Mouse (Mus musculus) hindbrain, postnatal 0 days (tissue): ENCODE results near the gene Tspear. TPM values are rescaled to one million over a fixed set of nuclear protein-coding genes. Genes with fewer than 3 reads are reported as not detected.

Experiments
- ATAC-seq: fragments of 200-750 bp; cut with Nextera tagmentation; 2 replicates; pipeline ENCODE4 v1.8.0; 2017; ENCODE audit warnings: mild to moderate bottlenecking, moderate TSS enrichment, moderate library complexity
- DNase-seq: peaks from one replicate; pipeline ENCODE4 v3.0.0-alpha.2; 2015; ENCODE audit warnings: low spot score
- H3K27ac ChIP-seq: fragments of 300-500 bp; sonication (generic); 2 replicates; pipeline ENCODE4 v1.5.1; 2014; ENCODE audit warnings: mild to moderate bottlenecking
- H3K27me3 ChIP-seq: fragments of 300-500 bp; sonication (generic); 2 replicates; pipeline ENCODE4 v1.6.1; 2014; ENCODE audit warnings: low read length, mixed read lengths; ENCODE audit not compliant: insufficient read depth
- H3K36me3 ChIP-seq: fragments of 300-500 bp; sonication (generic); 2 replicates; pipeline ENCODE4 v1.6.1; 2014; ENCODE audit warnings: low read length, mixed read lengths; ENCODE audit not compliant: insufficient read depth
- H3K4me1 ChIP-seq: fragments of 300-500 bp; sonication (generic); 2 replicates; pipeline ENCODE4 v1.6.1; 2014; ENCODE audit warnings: antibody characterized with exemption, low read length, mixed read lengths; ENCODE audit not compliant: insufficient read depth
- H3K4me2 ChIP-seq: fragments of 300-500 bp; sonication (generic); 2 replicates; pipeline ENCODE4 v1.6.1; 2014; ENCODE audit warnings: low read depth, mild to moderate bottlenecking, low read length, moderate library complexity, mixed read lengths
- H3K4me3 ChIP-seq: fragments of 300-500 bp; sonication (generic); 2 replicates; pipeline ENCODE4 v1.5.1; 2014; ENCODE audit warnings: low read length
- H3K9ac ChIP-seq: fragments of 300-500 bp; sonication (generic); replicated peaks from 2 replicates; pipeline ENCODE4 v1.6.1; 2014; ENCODE audit warnings: mild to moderate bottlenecking, low read length, moderate library complexity, mixed read lengths
- H3K9me3 ChIP-seq: fragments of 300-500 bp; sonication (generic); 2 replicates; pipeline ENCODE4 v1.6.1; 2016; ENCODE audit warnings: low read length, mixed read lengths
- CTCF ChIP-seq: IDR thresholded peaks from 2 replicates; pipeline ENCODE4 v1.5.1; 2016; ENCODE audit warnings: antibody characterized with exemption, control low read depth, low read depth
- WGBS: fragments of 180-500 bp; shearing (Covaris S2); extraction: QIAGEN DNeasy Blood & Tissue Kit; methylation state at CpG from one replicate; pipeline ENCODE4 v1.1.7; 2014; 5-methylcytosine and 5-hydroxymethylcytosine counted together
- polyA plus RNA-seq: library from polyadenylated mRNA; unstranded; fragments of >200 nt; fragmentation: Nextera tagmentation; extraction: Ambion mirVana; gene quantifications from 2 replicates; pipeline ENCODE4 v1.2.1, GENCODE M21; 2015
- total RNA-seq: library from RNA; depleted of rRNA; stranded (reverse); fragments of >200 nt; gene quantifications from 2 replicates; pipeline ENCODE4 v1.2.3, GENCODE M21; 2014

The Tspear gene
- total and polyA plus RNA-seq, 2 experiments from 2014 or later: 0.42 to 1.3 TPM

DNA sequence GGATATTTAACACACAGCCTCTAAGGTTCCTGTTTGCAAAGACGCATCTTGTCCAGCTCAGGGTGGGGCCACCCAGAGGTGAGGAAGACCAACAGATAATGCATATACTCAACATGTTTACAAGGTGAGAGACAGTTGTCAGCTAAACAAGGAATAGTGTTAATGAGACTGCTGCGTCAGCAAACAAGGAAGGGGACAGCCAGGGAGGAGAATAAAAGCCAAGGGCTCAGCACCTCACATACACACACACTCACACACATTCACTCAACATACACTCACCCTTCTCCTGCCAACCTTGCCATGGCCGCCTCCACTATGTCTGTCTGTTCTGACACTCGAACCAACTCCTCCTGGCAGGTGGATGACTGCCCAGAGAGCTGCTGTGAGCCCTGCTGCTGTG lies 128.0 kb downstream of the Tspear start, which contains the start of gene Gm2696:
Gene Gm2696 (plus strand): TSS at position 301 of the 400 bp plus-strand sequence.
- no peak for TF ChIP-seq CTCF
- no peak for ATAC-seq
- WGBS: 44% methylated on average over 4 of the region's 4 CpGs

GRCm38 (mm10) chr10:77815514-77815913 lies 129.1 kb downstream of the Tspear start:
- Histone ChIP-seq H3K9me3 (no peaks in the 10 kb centered on the region), H3K9ac (no peak overlapping the region), H3K27ac (no peak overlapping the region), H3K4me1 (no peaks in the 10 kb centered on the region), H3K27me3 (no peaks in the 10 kb centered on the region), H3K36me3 (no peaks in the 10 kb centered on the region), H3K4me3 (no peak overlapping the region), H3K4me2 (no peak overlapping the region)
- WGBS: 30% methylated on average over 5 of the region's 5 CpGs
- peak; percentile 48; the same call in 1 of the 2 replicates for ATAC-seq
- DNase-seq: peak; percentile 51
- TF ChIP-seq CTCF: peak; percentile 72

More for the DNA sequence above, 128.0 kb downstream of the Tspear start, which contains the start of gene Gm2696:
- Histone ChIP-seq H3K9me3 (no peaks in the 10 kb centered on the region), H3K27ac (no peak within 1 kb of the TSS), H3K4me3 (no peak within 1 kb of the TSS), H3K4me2 (no peak within 1 kb of the TSS), H3K27me3 (no peaks in the 10 kb centered on the region), H3K4me1 (no peaks in the 10 kb centered on the region), H3K36me3 (no peaks in the 10 kb centered on the region), H3K9ac (no peak within 1 kb of the TSS)
- no peak for DNase-seq

- no peaks in the 10 kb centered on the region for H3K9me3 ChIP-seq
- no peaks in the 10 kb centered on the region for H3K36me3 ChIP-seq
- DNase-seq (no peak), ATAC-seq (peak; percentile 52)
- H3K27ac ChIP-seq: no peak overlapping the region
- no peak overlapping the region for H3K4me2 ChIP-seq
- no peaks in the 10 kb centered on the region for H3K4me1 ChIP-seq
- no peaks in the 10 kb centered on the region for H3K27me3 ChIP-seq
- no peak for TF ChIP-seq CTCF
- no peak overlapping the region for H3K4me3 ChIP-seq
- H3K9ac ChIP-seq: no peak overlapping the region
- 96% methylated on average over 4 of the region's 4 CpGs for WGBS
These were observed 132.2 kb downstream of the Tspear start for GRCm38 (mm10) chr10:77818523-77818922.

DNA sequence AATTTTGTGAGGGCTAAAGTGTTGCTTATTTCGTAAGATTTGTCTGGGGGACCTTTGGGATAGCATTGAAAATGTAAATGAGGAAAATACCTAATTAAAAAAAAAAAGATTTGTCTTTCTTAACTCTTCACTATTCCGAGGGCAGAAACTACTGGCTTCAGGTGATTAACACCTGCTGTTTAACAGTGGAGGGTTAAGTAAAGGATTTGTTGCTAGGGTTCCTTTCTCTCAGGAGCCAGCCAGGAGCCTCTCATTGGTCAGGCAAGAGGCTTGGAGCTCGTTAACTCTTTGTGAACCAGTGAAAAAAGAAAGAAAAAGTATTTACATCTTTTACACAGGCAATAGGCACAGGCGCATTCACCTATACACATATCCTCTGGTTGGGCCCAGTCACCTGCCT lies 132.8 kb downstream of the Tspear start:
- H3K4me2 ChIP-seq: no peak overlapping the region
- DNase-seq (no peak), ATAC-seq (no peak)
- H3K9ac ChIP-seq: no peak overlapping the region
- H3K4me1 ChIP-seq: no peaks in the 10 kb centered on the region
- H3K36me3 ChIP-seq: no peaks in the 10 kb centered on the region
- no peak overlapping the region for H3K27ac ChIP-seq
- no peak overlapping the region for H3K4me3 ChIP-seq
- H3K27me3 ChIP-seq: no peaks in the 10 kb centered on the region
- WGBS: 47% methylated on average over 4 of the region's 4 CpGs
- no peaks in the 10 kb centered on the region for H3K9me3 ChIP-seq
- no peak for TF ChIP-seq CTCF

- Histone ChIP-seq H3K9me3 (no peaks in the 10 kb centered on the region), H3K4me3 (no peak within 1 kb of the TSS), H3K27ac (no peak within 1 kb of the TSS), H3K4me2 (no peak within 1 kb of the TSS), H3K9ac (no peak within 1 kb of the TSS), H3K27me3 (no peaks in the 10 kb centered on the region), H3K36me3 (no peaks in the 10 kb centered on the region), H3K4me1 (no peaks in the 10 kb centered on the region)
- TF ChIP-seq CTCF: no peak
- ATAC-seq (no peak), DNase-seq (no peak)
- 56% methylated on average over 6 of the region's 6 CpGs for WGBS
These were observed 140.6 kb downstream of the Tspear start, which contains the start of gene Krtap10-4 for GRCm38 (mm10) chr10:77826951-77827350. Krtap10-4 (minus strand) TSS chr10:77827095.

GRCm38 (mm10) chr10:77835647-77836046 lies 149.3 kb downstream of the Tspear start, which contains the start of gene Krtap10-10:
Krtap10-10 (plus strand) TSS chr10:77835947.
- Histone ChIP-seq H3K27ac (no peak within 1 kb of the TSS), H3K9ac (no peak within 1 kb of the TSS), H3K27me3 (no peaks in the 10 kb centered on the region), H3K36me3 (no peaks in the 10 kb centered on the region), H3K4me1 (no peaks in the 10 kb centered on the region), H3K4me2 (no peak within 1 kb of the TSS), H3K4me3 (no peak within 1 kb of the TSS), H3K9me3 (no peaks in the 10 kb centered on the region)
- 57% methylated on average over 9 of the region's 9 CpGs for WGBS
- ATAC-seq (no peak), DNase-seq (no peak)
- no peak for TF ChIP-seq CTCF

GRCm38 (mm10) chr10:77839006-77839405 lies 152.6 kb downstream of the Tspear start:
- peaks cover 3% of the 10 kb centered on the region; the same call in 1 of the 2 replicates for H3K9me3 ChIP-seq
- H3K4me3 ChIP-seq: no peak overlapping the region
- ATAC-seq (no peak), DNase-seq (no peak)
- no peak for TF ChIP-seq CTCF
- WGBS: 83% methylated on average over 6 of the region's 6 CpGs
- H3K27ac ChIP-seq: no peak overlapping the region
- H3K27me3 ChIP-seq: no peaks in the 10 kb centered on the region
- no peak overlapping the region for H3K4me2 ChIP-seq
- H3K36me3 ChIP-seq: no peaks in the 10 kb centered on the region
- H3K9ac ChIP-seq: no peak overlapping the region
- no peaks in the 10 kb centered on the region for H3K4me1 ChIP-seq
